Mouse (Mus musculus): ENCODE data around the gene St3gal3.

GRCm38 (mm10) chr4:118080481-118080880, 54.2 kb downstream of the St3gal3 start:
- no peak for TF ChIP-seq CTCF (IDR thresholded peaks at IDR 0.05; ENCODE audit: borderline replicate concordance, control insufficient read depth, extremely low read depth, insufficient read depth, low read length, poor library complexity)
- no peak for TF ChIP-seq POLR2A (IDR thresholded peaks at IDR 0.05; ENCODE audit: control insufficient read depth, extremely low read depth, insufficient read depth, low read length, poor library complexity)
